Mouse (Mus musculus): ENCODE results near the gene Fgfr2. TPM values are rescaled to one million over a fixed set of nuclear protein-coding genes. Genes with fewer than 3 reads are reported as not detected.

Gene Fgfr2
- polyA plus RNA-seq, 1 experiment from 2014 or later, result 20.3 TPM

GRCm38 (mm10) chr7:131547481-131547880 lies 1575.7 kb downstream of the Fgfr2 start:
- Histone ChIP-seq H3K4me1 (ENCODE audit: control insufficient read depth, insufficient read depth, low read length) (peaks cover 11% of the 10 kb centered on the region), H3K4me2 (ENCODE audit: low read depth, low read length) (no peak overlapping the region), H3K27me3 (ENCODE audit: control insufficient read depth, insufficient read depth, low read length) (peaks cover 92% of the 10 kb centered on the region), H3K4me3 (ENCODE audit: low read length) (no peak overlapping the region), H3K36me3 (ENCODE audit: control insufficient read depth, insufficient read depth) (no peaks in the 10 kb centered on the region), H3K9me3 (replicated peaks; ENCODE audit: control insufficient read depth, low read length) (no peaks in the 10 kb centered on the region), H3K9ac (ENCODE audit: low read length) (no peak overlapping the region), H3K27ac (ENCODE audit: low read length) (no peak overlapping the region)
- 4% methylated on average over 5 of the region's 5 CpGs for WGBS
- ATAC-seq (replicated peaks; ENCODE audit: extremely low read depth, insufficient read depth, low FRiP score), result no peak

GRCm38 (mm10) chr7:131546423-131546822 lies 1576.7 kb downstream of the Fgfr2 start:
- Histone ChIP-seq H3K4me1 (ENCODE audit: control insufficient read depth, insufficient read depth, low read length) (peaks cover 17% of the 10 kb centered on the region), H3K4me2 (ENCODE audit: low read depth, low read length) (no peak overlapping the region), H3K27ac (ENCODE audit: low read length) (no peak overlapping the region), H3K36me3 (ENCODE audit: control insufficient read depth, insufficient read depth) (no peaks in the 10 kb centered on the region), H3K4me3 (ENCODE audit: low read length) (no peak overlapping the region), H3K9me3 (replicated peaks; ENCODE audit: control insufficient read depth, low read length) (no peaks in the 10 kb centered on the region), H3K9ac (ENCODE audit: low read length) (no peak overlapping the region), H3K27me3 (ENCODE audit: control insufficient read depth, insufficient read depth, low read length) (peaks cover 92% of the 10 kb centered on the region)
- no peak for ATAC-seq (replicated peaks; ENCODE audit: extremely low read depth, insufficient read depth, low FRiP score)
- 13% methylated on average over 2 of the region's 2 CpGs for WGBS

GRCm38 (mm10) chr7:131545701-131546385 lies 1577.3 kb downstream of the Fgfr2 start:
- H3K27ac ChIP-seq (ENCODE audit: low read length), result no peak overlapping the region
- 4% methylated on average over 13 of the region's 13 CpGs for WGBS
- peaks cover 17% of the 10 kb centered on the region for H3K4me1 ChIP-seq (ENCODE audit: control insufficient read depth, insufficient read depth, low read length)
- no peak overlapping the region for H3K4me2 ChIP-seq (ENCODE audit: low read depth, low read length)
- H3K9me3 ChIP-seq (replicated peaks; ENCODE audit: control insufficient read depth, low read length), result no peaks in the 10 kb centered on the region
- H3K9ac ChIP-seq (ENCODE audit: low read length), result no peak overlapping the region
- ATAC-seq (replicated peaks; ENCODE audit: extremely low read depth, insufficient read depth, low FRiP score), result no peak
- H3K36me3 ChIP-seq (ENCODE audit: control insufficient read depth, insufficient read depth), result no peaks in the 10 kb centered on the region
- no peak overlapping the region for H3K4me3 ChIP-seq (ENCODE audit: low read length)
- H3K27me3 ChIP-seq (ENCODE audit: control insufficient read depth, insufficient read depth, low read length), result peaks cover 92% of the 10 kb centered on the region

GRCm38 (mm10) chr7:131544871-131545270 lies 1578.3 kb downstream of the Fgfr2 start:
- WGBS, result 4% methylated on average over 5 of the region's 5 CpGs
- H3K36me3 ChIP-seq (ENCODE audit: control insufficient read depth, insufficient read depth), result no peaks in the 10 kb centered on the region
- H3K9me3 ChIP-seq (replicated peaks; ENCODE audit: control insufficient read depth, low read length), result no peaks in the 10 kb centered on the region
- no peak for ATAC-seq (replicated peaks; ENCODE audit: extremely low read depth, insufficient read depth, low FRiP score)
- H3K4me2 ChIP-seq (ENCODE audit: low read depth, low read length), result no peak overlapping the region
- H3K4me1 ChIP-seq (ENCODE audit: control insufficient read depth, insufficient read depth, low read length), result peaks cover 17% of the 10 kb centered on the region
- peaks cover 92% of the 10 kb centered on the region for H3K27me3 ChIP-seq (ENCODE audit: control insufficient read depth, insufficient read depth, low read length)
- H3K27ac ChIP-seq (ENCODE audit: low read length), result no peak overlapping the region
- H3K4me3 ChIP-seq (ENCODE audit: low read length), result no peak overlapping the region
- no peak overlapping the region for H3K9ac ChIP-seq (ENCODE audit: low read length)

GRCm38 (mm10) chr7:131543623-131544481 lies 1579.3 kb downstream of the Fgfr2 start:
- Histone ChIP-seq H3K9me3 (replicated peaks; ENCODE audit: control insufficient read depth, low read length) (no peaks in the 10 kb centered on the region), H3K27me3 (ENCODE audit: control insufficient read depth, insufficient read depth, low read length) (peaks cover 93% of the 10 kb centered on the region), H3K4me3 (ENCODE audit: low read length) (peak overlapping the region; percentile 43), H3K36me3 (ENCODE audit: control insufficient read depth, insufficient read depth) (no peaks in the 10 kb centered on the region), H3K9ac (ENCODE audit: low read length) (no peak overlapping the region), H3K27ac (ENCODE audit: low read length) (no peak overlapping the region), H3K4me1 (ENCODE audit: control insufficient read depth, insufficient read depth, low read length) (peaks cover 17% of the 10 kb centered on the region), H3K4me2 (ENCODE audit: low read depth, low read length) (peak overlapping the region; percentile 67)
- 1% methylated on average over 74 of the region's 75 CpGs for WGBS
- no peak; the same call in 1 of the 2 replicates for ATAC-seq (replicated peaks; ENCODE audit: extremely low read depth, insufficient read depth, low FRiP score)

GRCm38 (mm10) chr7:131542872-131543622 lies 1580.1 kb downstream of the Fgfr2 start:
- ATAC-seq (replicated peaks; ENCODE audit: extremely low read depth, insufficient read depth, low FRiP score), result no peak
- under 1% methylated on average over 56 of the region's 71 CpGs for WGBS
- Histone ChIP-seq H3K4me3 (ENCODE audit: low read length) (peak overlapping the region; percentile 43), H3K4me2 (ENCODE audit: low read depth, low read length) (peak overlapping the region; percentile 67), H3K9me3 (replicated peaks; ENCODE audit: control insufficient read depth, low read length) (no peaks in the 10 kb centered on the region), H3K9ac (ENCODE audit: low read length) (no peak overlapping the region), H3K36me3 (ENCODE audit: control insufficient read depth, insufficient read depth) (no peaks in the 10 kb centered on the region), H3K27ac (ENCODE audit: low read length) (no peak overlapping the region), H3K27me3 (ENCODE audit: control insufficient read depth, insufficient read depth, low read length) (peaks cover 92% of the 10 kb centered on the region), H3K4me1 (ENCODE audit: control insufficient read depth, insufficient read depth, low read length) (peaks cover 17% of the 10 kb centered on the region)

- Histone ChIP-seq H3K9me3 (replicated peaks; ENCODE audit: control insufficient read depth, low read length) (no peaks in the 10 kb centered on the region), H3K27ac (ENCODE audit: low read length) (no peak within 1 kb of the TSS), H3K36me3 (ENCODE audit: control insufficient read depth, insufficient read depth) (no peaks in the 10 kb centered on the region), H3K9ac (ENCODE audit: low read length) (no peak within 1 kb of the TSS), H3K27me3 (ENCODE audit: control insufficient read depth, insufficient read depth, low read length) (peaks cover 90% of the 10 kb centered on the region), H3K4me1 (ENCODE audit: control insufficient read depth, insufficient read depth, low read length) (peaks cover 17% of the 10 kb centered on the region), H3K4me2 (ENCODE audit: low read depth, low read length) (peak within 1 kb of the TSS; percentile 67), H3K4me3 (ENCODE audit: low read length) (peak within 1 kb of the TSS; percentile 43)
- ATAC-seq (replicated peaks; ENCODE audit: extremely low read depth, insufficient read depth, low FRiP score), result no peak
- under 1% methylated on average over 61 of the region's 65 CpGs for WGBS
Measured at GRCm38 (mm10) chr7:131542115-131542871, 1580.9 kb downstream of the Fgfr2 start, which contains the start of gene Hmx3. Gene Hmx3 (plus strand): TSS chr7:131542867.
